Mouse (Mus musculus): ENCODE results near the gene Ccnl2.

Gene Ccnl2

GRCm38 (mm10) chr4:155840076-155841002 lies 28.1 kb downstream of the Ccnl2 start:
- Histone ChIP-seq H3K27me3 (ENCODE audit: control insufficient read depth, insufficient read depth, low read length, poor library complexity, severe bottlenecking) (no peaks in the 10 kb centered on the region), H3K36me3 (ENCODE audit: control insufficient read depth, insufficient read depth, low read length, poor library complexity, severe bottlenecking) (no peaks in the 10 kb centered on the region)
- DNase-seq (ENCODE audit: low read depth, low spot score): no peak

GRCm38 (mm10) chr4:155841003-155841454 lies 28.7 kb downstream of the Ccnl2 start:
- peak; percentile 85 for DNase-seq (ENCODE audit: low read depth, low spot score)
- Histone ChIP-seq H3K36me3 (ENCODE audit: control insufficient read depth, insufficient read depth, low read length, poor library complexity, severe bottlenecking) (no peaks in the 10 kb centered on the region), H3K27me3 (ENCODE audit: control insufficient read depth, insufficient read depth, low read length, poor library complexity, severe bottlenecking) (no peaks in the 10 kb centered on the region)

DNA sequence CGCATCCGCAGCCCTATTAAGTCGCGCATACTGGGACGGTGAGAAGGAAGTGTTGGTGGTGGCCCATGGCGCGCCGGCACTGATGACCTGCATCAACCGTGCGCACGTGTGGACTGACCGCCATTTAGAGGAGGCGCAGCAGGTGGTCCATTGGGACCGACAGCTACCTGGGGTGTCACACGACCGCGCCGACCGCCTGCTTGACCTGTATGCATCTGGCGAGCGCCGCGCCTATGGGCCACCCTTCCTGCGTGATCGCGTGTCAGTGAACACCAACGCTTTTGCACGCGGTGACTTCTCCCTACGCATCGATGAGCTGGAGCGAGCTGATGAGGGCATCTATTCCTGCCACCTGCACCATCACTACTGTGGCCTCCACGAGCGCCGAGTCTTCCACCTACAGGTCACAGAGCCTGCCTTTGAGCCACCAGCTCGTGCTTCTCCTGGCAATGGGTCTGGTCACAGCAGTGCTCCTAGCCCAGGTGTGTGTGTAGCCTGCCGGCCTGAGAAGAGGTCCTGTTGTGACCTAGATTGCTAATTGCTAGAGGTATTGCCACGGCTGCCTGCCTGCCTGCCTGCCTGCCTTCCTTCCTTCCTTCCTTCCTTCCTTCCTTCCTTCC lies 29.5 kb downstream of the Ccnl2 start:
- Histone ChIP-seq H3K27me3 (ENCODE audit: control insufficient read depth, insufficient read depth, low read length, poor library complexity, severe bottlenecking) (no peaks in the 10 kb centered on the region), H3K36me3 (ENCODE audit: control insufficient read depth, insufficient read depth, low read length, poor library complexity, severe bottlenecking) (no peaks in the 10 kb centered on the region)
- peak; percentile 64 for DNase-seq (ENCODE audit: low read depth, low spot score)

GRCm38 (mm10) chr4:155843231-155843630 lies 30.9 kb downstream of the Ccnl2 start:
- DNase-seq (ENCODE audit: low read depth, low spot score): no peak
- H3K36me3 ChIP-seq (ENCODE audit: control insufficient read depth, insufficient read depth, low read length, poor library complexity, severe bottlenecking): no peaks in the 10 kb centered on the region
- no peaks in the 10 kb centered on the region for H3K27me3 ChIP-seq (ENCODE audit: control insufficient read depth, insufficient read depth, low read length, poor library complexity, severe bottlenecking)

DNA sequence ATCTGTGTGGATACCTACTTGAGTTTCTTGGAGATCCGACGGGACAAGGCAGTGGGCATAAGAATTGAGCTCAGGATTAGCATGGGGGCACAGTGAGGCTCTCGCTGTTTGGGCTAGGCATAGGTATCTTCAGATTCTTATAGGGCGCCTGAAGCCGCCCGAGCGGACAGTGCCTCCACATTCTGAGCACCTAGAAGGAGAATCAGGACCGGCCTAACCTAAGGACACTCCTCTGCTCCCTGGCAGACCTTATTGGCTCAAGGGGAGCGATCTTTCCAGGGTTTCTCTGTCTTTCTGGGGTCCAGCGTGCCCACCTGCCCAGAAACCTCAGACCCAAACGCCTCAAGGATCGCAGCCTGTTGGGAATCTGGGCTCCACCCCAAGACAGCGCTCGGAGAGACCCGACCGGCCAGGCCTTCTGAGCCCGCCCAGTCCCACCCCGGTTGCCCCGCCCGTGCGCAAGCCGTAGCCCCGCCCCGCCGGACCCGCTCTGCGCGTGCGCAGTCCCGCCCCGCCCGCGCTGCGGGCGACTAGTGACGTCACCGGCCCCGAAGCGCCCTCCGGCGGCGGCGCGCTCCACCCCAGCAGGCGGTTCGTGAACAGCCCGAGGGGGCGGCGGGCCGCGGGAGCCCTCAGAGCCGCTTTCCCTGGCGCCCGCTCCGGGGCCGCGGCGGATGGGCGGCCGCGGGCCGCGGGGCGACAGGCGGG lies 34.7 kb downstream of the Ccnl2 start, which contains the start of gene Dvl1:
Gene Dvl1 (plus strand): TSS at position 532 of the 708 bp plus-strand sequence.
- Histone ChIP-seq H3K36me3 (ENCODE audit: control insufficient read depth, insufficient read depth, low read length, poor library complexity, severe bottlenecking) (no peaks in the 10 kb centered on the region), H3K27me3 (ENCODE audit: control insufficient read depth, insufficient read depth, low read length, poor library complexity, severe bottlenecking) (no peaks in the 10 kb centered on the region)
- DNase-seq (ENCODE audit: low read depth, low spot score): peak; percentile 95

DNA sequence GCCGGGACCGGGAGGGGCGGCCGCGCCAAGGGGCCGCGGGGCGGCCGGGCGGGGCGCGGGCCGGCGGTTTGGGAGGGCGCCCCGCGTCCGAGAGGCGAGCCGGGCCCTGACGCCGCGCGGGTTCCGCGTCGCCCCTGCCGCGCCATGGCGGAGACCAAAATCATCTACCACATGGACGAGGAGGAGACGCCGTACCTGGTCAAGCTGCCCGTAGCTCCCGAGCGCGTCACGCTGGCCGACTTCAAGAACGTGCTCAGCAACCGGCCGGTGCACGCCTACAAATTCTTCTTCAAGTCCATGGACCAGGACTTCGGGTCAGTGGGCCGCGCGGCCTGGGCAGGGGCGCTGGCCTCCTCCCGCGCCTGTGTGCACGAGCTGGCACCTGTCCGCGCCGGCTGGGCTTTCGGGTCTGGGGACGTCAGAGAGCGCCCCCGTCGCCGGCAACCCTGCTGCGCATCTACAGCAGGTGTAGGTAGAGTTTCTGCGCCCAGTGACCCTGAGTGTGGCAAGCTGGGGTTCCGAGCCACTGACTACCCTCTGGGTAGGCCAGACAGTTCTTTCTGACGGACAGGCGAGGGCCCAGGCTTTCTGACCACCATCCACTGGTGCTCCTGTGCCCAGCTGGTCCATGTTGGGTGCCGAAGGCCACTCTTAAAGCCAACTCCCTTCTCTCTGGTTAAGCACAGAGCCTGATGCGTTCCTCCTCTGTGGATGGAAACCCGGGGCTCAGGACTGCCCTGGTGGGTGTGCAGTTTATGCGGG lies 35.5 kb downstream of the Ccnl2 start:
- Histone ChIP-seq H3K27me3 (ENCODE audit: control insufficient read depth, insufficient read depth, low read length, poor library complexity, severe bottlenecking) (no peaks in the 10 kb centered on the region), H3K36me3 (ENCODE audit: control insufficient read depth, insufficient read depth, low read length, poor library complexity, severe bottlenecking) (no peaks in the 10 kb centered on the region)
- peak; percentile 55 for DNase-seq (ENCODE audit: low read depth, low spot score)

DNA sequence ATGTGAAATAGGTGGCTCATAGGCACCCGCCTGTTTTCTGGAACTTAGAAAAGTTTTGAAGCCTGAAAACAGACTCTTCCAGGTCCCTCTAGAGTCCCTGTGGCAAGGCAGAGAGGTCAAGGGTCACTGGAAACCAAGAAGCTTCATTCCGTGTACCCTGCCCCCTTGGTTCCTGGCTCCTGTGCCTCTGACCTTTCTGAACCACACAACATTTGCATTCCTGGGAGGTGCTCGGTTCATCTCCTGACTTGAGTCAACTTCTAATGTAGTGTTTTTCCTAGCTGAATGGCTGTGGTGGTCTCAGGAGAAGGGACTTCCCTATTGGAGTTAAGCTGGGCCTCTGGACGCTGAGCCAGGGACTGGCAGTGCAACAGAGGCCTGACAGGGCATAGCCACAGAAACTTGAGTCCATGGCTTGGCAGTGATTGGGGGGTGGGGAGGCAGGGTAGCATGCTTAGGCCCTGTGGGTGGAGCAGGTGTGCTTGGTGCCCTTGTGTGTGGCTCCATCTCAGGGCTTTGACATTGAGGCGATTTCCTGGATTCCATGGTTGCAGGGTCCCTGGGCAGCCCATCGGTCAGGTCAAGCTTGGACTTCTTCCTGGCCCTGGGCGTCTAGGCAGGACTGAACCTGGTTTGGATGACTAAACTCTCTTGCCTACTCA lies 36.3 kb downstream of the Ccnl2 start:
- Histone ChIP-seq H3K36me3 (ENCODE audit: control insufficient read depth, insufficient read depth, low read length, poor library complexity, severe bottlenecking) (no peaks in the 10 kb centered on the region), H3K27me3 (ENCODE audit: control insufficient read depth, insufficient read depth, low read length, poor library complexity, severe bottlenecking) (no peaks in the 10 kb centered on the region)
- DNase-seq (ENCODE audit: low read depth, low spot score): no peak

DNA sequence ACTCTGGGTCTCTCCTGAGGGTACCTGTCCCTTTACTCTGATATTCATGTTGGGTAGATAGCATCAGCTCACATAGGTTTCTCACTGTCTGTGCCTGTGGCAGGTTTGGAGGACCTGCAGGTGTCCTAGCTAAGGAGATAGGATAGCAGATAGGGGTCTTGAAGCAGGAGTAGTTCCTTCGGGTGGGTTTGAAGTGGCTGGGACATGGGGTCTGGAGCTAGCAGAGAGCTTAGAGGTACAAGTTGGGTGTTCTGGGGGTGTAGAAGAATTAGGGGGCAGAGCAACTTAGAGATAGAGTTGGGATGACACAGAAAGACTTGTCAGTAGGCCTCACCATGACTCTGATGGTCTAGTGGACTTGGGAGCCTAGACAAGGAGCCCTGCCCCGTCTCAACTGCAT lies 37.1 kb downstream of the Ccnl2 start:
- H3K27me3 ChIP-seq (ENCODE audit: control insufficient read depth, insufficient read depth, low read length, poor library complexity, severe bottlenecking): no peaks in the 10 kb centered on the region
- no peak for DNase-seq (ENCODE audit: low read depth, low spot score)
- H3K36me3 ChIP-seq (ENCODE audit: control insufficient read depth, insufficient read depth, low read length, poor library complexity, severe bottlenecking): no peaks in the 10 kb centered on the region

DNA sequence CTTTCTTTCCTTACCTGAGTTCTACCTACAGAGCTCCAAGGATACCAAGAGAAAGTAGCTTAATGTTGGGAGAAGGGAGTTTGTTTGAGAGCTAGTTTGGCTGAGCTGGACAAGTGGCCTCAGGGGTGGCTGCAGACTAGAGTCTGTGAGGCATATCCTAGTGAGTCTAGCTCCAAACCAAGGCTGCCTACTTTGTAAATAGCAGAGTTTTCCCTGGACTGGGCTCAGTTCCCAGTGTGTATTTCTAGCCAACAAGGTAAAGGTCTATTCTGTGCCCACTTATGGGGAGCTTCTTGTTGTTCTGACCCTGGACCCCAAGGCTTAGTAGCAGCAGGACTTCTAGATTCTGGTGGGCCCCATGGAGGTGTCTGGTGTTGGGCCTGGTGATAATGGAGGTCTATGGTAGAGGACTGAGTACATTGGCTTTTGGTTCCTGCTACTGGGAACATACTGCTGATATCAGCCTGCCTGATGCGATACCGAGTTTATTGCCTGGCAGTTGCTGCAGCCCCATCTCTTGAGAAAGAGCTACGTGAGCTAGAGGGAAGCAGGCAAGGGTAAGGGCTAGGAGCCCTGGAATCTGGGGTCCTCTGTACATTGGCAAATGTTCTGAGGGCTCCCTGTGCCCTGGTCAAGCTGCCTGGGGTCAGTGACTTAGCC lies 37.6 kb downstream of the Ccnl2 start:
- Histone ChIP-seq H3K27me3 (ENCODE audit: control insufficient read depth, insufficient read depth, low read length, poor library complexity, severe bottlenecking) (no peaks in the 10 kb centered on the region), H3K36me3 (ENCODE audit: control insufficient read depth, insufficient read depth, low read length, poor library complexity, severe bottlenecking) (no peaks in the 10 kb centered on the region)
- DNase-seq (ENCODE audit: low read depth, low spot score): no peak

- H3K36me3 ChIP-seq (ENCODE audit: control insufficient read depth, insufficient read depth, low read length, poor library complexity, severe bottlenecking): no peaks in the 10 kb centered on the region; the same call in 1 of the 2 replicates
- no peaks in the 10 kb centered on the region for H3K27me3 ChIP-seq (ENCODE audit: control insufficient read depth, insufficient read depth, low read length, poor library complexity, severe bottlenecking)
- no peak for DNase-seq (ENCODE audit: low read depth, low spot score)
Observed at GRCm38 (mm10) chr4:155851368-155851767, 39.1 kb downstream of the Ccnl2 start.

DNA sequence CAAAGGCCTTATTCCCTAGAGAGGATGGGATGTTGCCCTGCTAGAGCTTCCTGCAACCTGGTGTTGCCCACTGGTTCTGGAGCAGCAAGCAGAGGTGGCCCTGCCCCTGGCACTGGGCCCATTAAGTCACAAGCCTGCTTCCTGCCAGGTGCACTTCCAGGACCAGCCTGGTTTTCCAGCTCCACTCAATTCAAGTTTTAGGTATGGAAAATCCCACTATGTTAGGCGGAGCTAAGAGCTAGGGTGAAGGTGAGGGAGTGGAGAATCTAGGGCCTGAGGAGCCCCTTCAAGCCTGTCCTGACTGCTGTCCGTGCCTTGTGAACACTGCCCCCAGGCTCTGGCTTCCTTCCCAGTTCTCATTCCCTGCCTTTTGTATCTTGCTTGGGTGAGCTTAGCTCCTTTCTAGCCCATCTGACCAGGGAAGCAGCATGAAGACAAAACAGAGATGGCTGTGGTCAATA lies 39.7 kb downstream of the Ccnl2 start:
- Histone ChIP-seq H3K36me3 (ENCODE audit: control insufficient read depth, insufficient read depth, low read length, poor library complexity, severe bottlenecking) (no peaks in the 10 kb centered on the region; the same call in 1 of the 2 replicates), H3K27me3 (ENCODE audit: control insufficient read depth, insufficient read depth, low read length, poor library complexity, severe bottlenecking) (no peaks in the 10 kb centered on the region)
- DNase-seq (ENCODE audit: low read depth, low spot score): no peak

DNA sequence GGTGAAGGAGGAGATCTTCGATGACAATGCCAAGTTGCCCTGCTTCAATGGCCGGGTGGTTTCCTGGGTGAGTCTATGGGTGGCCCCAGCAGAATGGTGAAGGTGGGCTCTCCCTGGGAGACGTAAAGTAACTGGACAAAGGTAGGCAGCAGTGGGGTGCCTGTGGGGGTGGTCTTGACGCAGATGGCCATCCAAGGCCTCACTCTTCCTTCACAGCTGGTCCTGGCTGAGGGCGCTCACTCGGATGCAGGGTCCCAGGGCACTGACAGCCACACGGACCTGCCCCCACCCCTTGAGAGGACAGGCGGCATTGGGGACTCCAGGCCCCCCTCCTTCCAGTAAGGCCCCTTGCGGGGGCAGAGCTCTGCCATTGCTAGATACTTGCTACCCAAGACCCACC lies 41.1 kb downstream of the Ccnl2 start:
- Histone ChIP-seq H3K36me3 (ENCODE audit: control insufficient read depth, insufficient read depth, low read length, poor library complexity, severe bottlenecking) (no peaks in the 10 kb centered on the region; the same call in 1 of the 2 replicates), H3K27me3 (ENCODE audit: control insufficient read depth, insufficient read depth, low read length, poor library complexity, severe bottlenecking) (no peaks in the 10 kb centered on the region)
- DNase-seq (ENCODE audit: low read depth, low spot score): no peak

DNA sequence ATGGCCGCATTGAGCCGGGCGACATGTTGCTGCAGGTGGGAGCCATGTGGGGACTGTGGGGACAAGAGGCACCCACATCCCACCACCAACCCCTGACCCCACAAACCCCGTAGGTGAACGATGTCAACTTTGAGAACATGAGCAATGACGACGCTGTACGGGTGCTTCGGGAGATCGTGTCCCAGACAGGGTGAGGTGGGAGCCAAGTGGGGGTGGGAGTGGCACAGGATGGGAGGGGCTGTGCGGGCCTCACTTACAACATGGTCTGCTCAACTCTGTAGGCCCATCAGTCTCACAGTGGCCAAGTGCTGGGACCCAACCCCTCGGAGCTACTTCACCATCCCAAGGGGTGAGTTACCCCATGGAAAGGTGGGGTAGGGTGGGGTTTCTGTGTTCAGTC lies 42.7 kb downstream of the Ccnl2 start:
- H3K36me3 ChIP-seq (ENCODE audit: control insufficient read depth, insufficient read depth, low read length, poor library complexity, severe bottlenecking): no peaks in the 10 kb centered on the region; the same call in 1 of the 2 replicates
- no peaks in the 10 kb centered on the region for H3K27me3 ChIP-seq (ENCODE audit: control insufficient read depth, insufficient read depth, low read length, poor library complexity, severe bottlenecking)
- no peak for DNase-seq (ENCODE audit: low read depth, low spot score)

Measured in splenic B cell, adult 2 months (primary cell).